Mouse (Mus musculus) urinary bladder, postnatal 4 days (tissue): ENCODE measurements around the gene Ahsg.
"Not testable (repeated sequence)": the region's sequence is repeated elsewhere in the genome, so short reads cannot be mapped to it uniquely, and the experiment has no call there.

Experiments used
- DNase-seq, 2 experiments: peaks; one replicate each; pipeline ENCODE4 v3.0.0; 2021 to 2022; ENCODE audit warnings: low spot score in 2 of 2

Ahsg gene

GRCm38 (mm10) chr16:22941825-22942476, 50.9 kb downstream of the Ahsg start:
- DNase-seq = not testable (repeated sequence)

DNA sequence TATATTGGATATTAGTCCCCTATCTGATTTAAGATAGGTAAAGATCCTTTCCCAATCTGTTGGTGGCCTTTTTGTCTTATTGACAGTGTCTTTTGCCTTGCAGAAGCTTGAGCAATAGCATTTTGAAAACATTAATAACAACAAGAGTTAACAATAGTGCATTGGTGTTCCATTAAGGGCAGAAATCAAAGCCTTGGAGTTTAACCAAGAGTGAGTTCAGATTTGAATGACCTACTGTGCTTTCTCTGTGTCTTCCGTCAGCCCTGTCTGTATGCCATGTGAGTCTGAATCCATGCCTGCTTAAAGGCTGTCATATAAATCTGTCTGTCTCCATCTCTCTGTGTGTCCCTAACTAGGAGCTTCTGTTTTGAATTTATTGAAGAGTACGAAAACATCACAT, 56.3 kb downstream of the Ahsg start:
- no peak for DNase-seq
